Mouse (Mus musculus) heart, postnatal 0 days (tissue): ENCODE results near the gene Gm10663.

Source experiments
- CTCF ChIP-seq: IDR thresholded peaks from 2 replicates; pipeline ENCODE4 v1.5.1; 2016; ENCODE audit warnings: antibody characterized with exemption, control low read depth, low read depth
- EP300 ChIP-seq: IDR thresholded peaks from 2 replicates; pipeline ENCODE4 v1.6.1; 2016; ENCODE audit warnings: antibody characterized with exemption, low read depth

DNA sequence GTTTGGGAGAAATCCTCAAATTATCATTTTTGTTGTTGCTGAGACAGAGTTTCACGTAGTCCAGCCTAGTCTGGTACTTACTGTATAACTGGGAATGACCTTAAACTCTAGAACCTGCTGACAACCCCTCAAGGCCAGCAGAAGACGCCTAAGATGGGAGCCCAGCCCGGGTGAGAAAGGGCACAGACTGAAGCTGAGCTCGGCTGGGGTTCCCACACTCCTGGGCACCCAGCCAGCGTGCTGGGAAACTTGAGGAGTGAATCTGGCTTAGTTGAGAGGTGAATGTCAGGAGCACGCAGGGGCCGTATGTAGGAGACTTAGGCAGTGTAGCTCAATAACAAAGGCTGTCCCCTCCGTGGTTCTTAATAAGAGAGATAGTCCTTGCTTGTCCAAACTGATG, 12.9 kb downstream of the Gm10663 start:
- TF ChIP-seq CTCF (no peak), EP300 (no peak)
